In genomic region chr11:3373591-3374292, GRCm38 (mm10) we compare ENCODE assay signal across 9 mouse cellular contexts. TPM values are rescaled to one million over a fixed set of nuclear protein-coding genes. Genes with fewer than 3 reads are reported as not detected.
A peak's percentile ranks its signal among the peaks of the same experiment; 100 is the strongest.
DNase-seq lines count a peak whose midpoint lies in the region; ATAC-seq and TF ChIP-seq lines count a peak whose summit lies in the region.
"Had no signal": no experiment of that assay in that cellular context is flagged by ENCODE, and none has a peak within 500 bp of the region (broad histone marks: within the 10 kb centered on the region; RNA-seq: fewer than 3 reads in every experiment).

No protein-coding gene starts in this region.

- no peak for TF ChIP-seq POLR2A in heart, adult 2 months (IDR thresholded peaks at IDR 0.05; ENCODE audit: insufficient read depth, low read depth, low read length)

- peaks cover 67% of the 10 kb centered on the region for H3K4me1 ChIP-seq in heart, embryonic 12.5 days (replicated peaks)
- H3K4me1 ChIP-seq in heart, adult 2 months (ENCODE audit: control insufficient read depth, insufficient read depth, low read length), result no peaks in the 10 kb centered on the region; the same call in 1 of the 2 replicates
- peaks cover 81% of the 10 kb centered on the region for H3K4me1 ChIP-seq in E14TG2a.4 (replicated peaks; ENCODE audit: low read depth, low read length)
- peaks cover 50% of the 10 kb centered on the region for H3K4me1 ChIP-seq in forebrain, embryonic 15.5 days
- H3K4me1 ChIP-seq in limb, embryonic 12.5 days (replicated peaks), result peaks cover 51% of the 10 kb centered on the region

- no peaks in the 10 kb centered on the region for H3K36me3 ChIP-seq in heart, embryonic 12.5 days
- H3K36me3 ChIP-seq in heart, adult 2 months (ENCODE audit: control insufficient read depth, insufficient read depth, low read length), result no peaks in the 10 kb centered on the region
- H3K36me3 ChIP-seq in E14TG2a.4 (ENCODE audit: insufficient read depth, low read length), result peaks cover 15% of the 10 kb centered on the region; the same call in 1 of the 2 replicates
- no peaks in the 10 kb centered on the region for H3K36me3 ChIP-seq in forebrain, embryonic 15.5 days
- no peaks in the 10 kb centered on the region for H3K36me3 ChIP-seq in limb, embryonic 12.5 days

- intact Hi-C loops in heart, adult 2 months (cut with DNase I), result loop anchor here (5.0 kb wide), 1 partner anchor 34 kb away; the partner anchor contains the start of gene Limk2

- 18% methylated on average over 7 of the region's 7 CpGs for WGBS in heart, embryonic 12.5 days
- 34% methylated on average over 7 of the region's 7 CpGs for WGBS in heart, adult 2 months
- 15% methylated on average over 7 of the region's 7 CpGs for WGBS in forebrain, embryonic 15.5 days
- WGBS in limb, embryonic 12.5 days, result 15% methylated on average over 7 of the region's 7 CpGs

- DNase-seq in heart, adult 2 months, result no peak
- no peak for DNase-seq in urinary bladder, postnatal 25 days (ENCODE audit: low spot score)
- DNase-seq in cerebellum, adult 18-20 months, result no peak
- DNase-seq in ovary, postnatal 10 days (ENCODE audit: low spot score), result no peak

- no peaks in the 10 kb centered on the region for H3K9me3 ChIP-seq in heart, embryonic 12.5 days (replicated peaks)
- no peaks in the 10 kb centered on the region for H3K9me3 ChIP-seq in E14TG2a.4 (ENCODE audit: low read length)
- H3K9me3 ChIP-seq in forebrain, embryonic 15.5 days, result no peaks in the 10 kb centered on the region
- H3K9me3 ChIP-seq in limb, embryonic 12.5 days, result no peaks in the 10 kb centered on the region
- H3K9me3 ChIP-seq: G1E had no signal

- no peak for ATAC-seq in heart, embryonic 12.5 days (ENCODE audit: insufficient number of reproducible peaks, low FRiP score)
- no peak for ATAC-seq in forebrain, embryonic 15.5 days (replicated peaks)
- no peak for ATAC-seq in limb, embryonic 12.5 days (ENCODE audit: insufficient number of reproducible peaks, insufficient read depth, low FRiP score, low TSS enrichment, low read depth)

- no peaks in the 10 kb centered on the region for H3K79me2 ChIP-seq in heart, adult 2 months (replicated peaks; ENCODE audit: control insufficient read depth, insufficient read depth, low read length)

- peak overlapping the region; percentile 91 for H3K27ac ChIP-seq in heart, embryonic 12.5 days (ENCODE audit: poor library complexity, severe bottlenecking)
- no peak overlapping the region for H3K27ac ChIP-seq in heart, adult 2 months
- H3K27ac ChIP-seq in forebrain, embryonic 15.5 days (replicated peaks), result peak overlapping the region; percentile 66
- H3K27ac ChIP-seq in limb, embryonic 12.5 days, result peak overlapping the region; percentile 83

- H3K4me3 ChIP-seq in heart, embryonic 12.5 days, result 0 out of 2 replicates have a peak overlapping the region, but pooled peaks have one; percentile 14
- H3K4me3 ChIP-seq in heart, adult 2 months, result no peak overlapping the region
- peak overlapping the region; percentile 41 for H3K4me3 ChIP-seq in E14TG2a.4 (replicated peaks; ENCODE audit: low read length)
- no peak overlapping the region for H3K4me3 ChIP-seq in forebrain, embryonic 15.5 days
- H3K4me3 ChIP-seq in limb, embryonic 12.5 days (replicated peaks), result 0 out of 2 replicates have a peak overlapping the region, but pooled peaks have one; percentile 1

- H3K4me2 ChIP-seq in heart, embryonic 12.5 days, result peak overlapping the region; percentile 59
- no peak overlapping the region for H3K4me2 ChIP-seq in forebrain, embryonic 15.5 days (replicated peaks)
- peak overlapping the region; percentile 42 for H3K4me2 ChIP-seq in limb, embryonic 12.5 days

- TF ChIP-seq EP300 in heart, adult 2 months (IDR thresholded peaks at IDR 0.05; ENCODE audit: insufficient read depth, low read depth, low read length), result no peak

- no peaks in the 10 kb centered on the region for H3K27me3 ChIP-seq in heart, embryonic 12.5 days (replicated peaks)
- H3K27me3 ChIP-seq in heart, adult 2 months (ENCODE audit: control insufficient read depth, insufficient read depth, low read length), result no peaks in the 10 kb centered on the region
- H3K27me3 ChIP-seq in E14TG2a.4 (ENCODE audit: insufficient read depth, low read length), result no peaks in the 10 kb centered on the region
- no peaks in the 10 kb centered on the region for H3K27me3 ChIP-seq in forebrain, embryonic 15.5 days
- H3K27me3 ChIP-seq in limb, embryonic 12.5 days, result no peaks in the 10 kb centered on the region

- no peak for TF ChIP-seq CTCF in heart, adult 2 months (IDR thresholded peaks at IDR 0.05)
- TF ChIP-seq CTCF in E14TG2a.4 (conservative IDR thresholded peaks at IDR 0.05; ENCODE audit: low read length), result no peak

- H3K9ac ChIP-seq in heart, embryonic 12.5 days, result peak overlapping the region; percentile 3; the same call in 1 of the 2 replicates
- H3K9ac ChIP-seq in heart, adult 2 months (ENCODE audit: low read depth, low read length), result no peak overlapping the region
- H3K9ac ChIP-seq in forebrain, embryonic 15.5 days (replicated peaks), result no peak overlapping the region
- H3K9ac ChIP-seq in limb, embryonic 12.5 days (replicated peaks), result 0 out of 2 replicates have a peak overlapping the region, but pooled peaks have one; percentile 24

RNA-seq across cellular contexts. Expression of gene Limk2, which starts 35.2 kb away (rescaled TPM):
- 73.2 and 74.6 TPM in 2 replicates for polyA plus RNA-seq in heart, embryonic 12.5 days (2016; fragmentation: Nextera tagmentation; extraction: Ambion mirVana)
- 10 to 100 TPM; 16.4 to 17.1 TPM for total RNA-seq in heart, adult 2 months (2021)
- polyA plus RNA-seq in heart, adult 2 months (2012; rRNA removed), result 39.5 and 41.8 TPM in 2 replicates
- 98.1 and 103 TPM in 2 replicates for polyA plus RNA-seq in forebrain, embryonic 15.5 days (2015; fragmentation: Nextera tagmentation; extraction: Ambion mirVana)
- polyA plus RNA-seq in limb, embryonic 12.5 days (2016; fragmentation: Nextera tagmentation; extraction: Ambion mirVana), result 58.5 and 62.3 TPM in 2 replicates

RNA-seq across cellular contexts. Expression of gene Pik3ip1, which starts 43.5 kb away (rescaled TPM):
- 20.2 and 21.3 TPM in 2 replicates for polyA plus RNA-seq in heart, embryonic 12.5 days (2016; fragmentation: Nextera tagmentation; extraction: Ambion mirVana)
- total RNA-seq in heart, adult 2 months (2021), result 10 to 100 TPM; 29.4 to 36.4 TPM
- 29.5 and 36.2 TPM in 2 replicates for polyA plus RNA-seq in heart, adult 2 months (2012; rRNA removed)
- polyA plus RNA-seq in forebrain, embryonic 15.5 days (2015; fragmentation: Nextera tagmentation; extraction: Ambion mirVana), result 34.4 and 36.6 TPM in 2 replicates
- 15.1 and 18.8 TPM in 2 replicates for polyA plus RNA-seq in limb, embryonic 12.5 days (2016; fragmentation: Nextera tagmentation; extraction: Ambion mirVana)

Comparison
In these comparisons a context has a peak if more than half of its experiments do, and no peak if none do; other contexts are left out.
1. H3K4me3 ChIP-seq: peak in heart, embryonic 12.5 days (single experiment), E14TG2a.4 (single experiment) and limb, embryonic 12.5 days (single experiment); none in heart, adult 2 months (single experiment) and forebrain, embryonic 15.5 days (single experiment).
2. H3K9ac ChIP-seq: peak in heart, embryonic 12.5 days (single experiment) and limb, embryonic 12.5 days (single experiment); none in heart, adult 2 months (single experiment) and forebrain, embryonic 15.5 days (single experiment).